Mouse (Mus musculus) kidney, adult 2 months (tissue): ENCODE measurements around the gene Rbms1. TPM values are rescaled to one million over a fixed set of nuclear protein-coding genes. Genes with fewer than 3 reads are reported as not detected.

Experiments used
- DNase-seq: peaks from one replicate; pipeline ENCODE4 v3.0.0; 2021
- H3K27ac ChIP-seq: fragments of 200-500 bp; 2 replicates; pipeline ENCODE4 v1.5.1; 2012; ENCODE audit warnings: low read depth, low read length, control low read depth, inconsistent platforms; ENCODE audit not compliant: insufficient read depth
- H3K27me3 ChIP-seq: fragments of 200-500 bp; replicated peaks from 2 replicates; pipeline ENCODE4 v1.6.1; 2012; ENCODE audit warnings: mild to moderate bottlenecking, moderate library complexity, low read length, inconsistent platforms; ENCODE audit not compliant: control insufficient read depth, insufficient read depth
- H3K36me3 ChIP-seq: fragments of 200-500 bp; 2 replicates; pipeline ENCODE4 v1.6.1; 2012; ENCODE audit warnings: mild to moderate bottlenecking, moderate library complexity, low read length, inconsistent platforms; ENCODE audit not compliant: control insufficient read depth, insufficient read depth
- H3K4me1 ChIP-seq: fragments of 200-500 bp; 2 replicates; pipeline ENCODE4 v1.6.1; 2011; ENCODE audit warnings: low read length; ENCODE audit not compliant: control insufficient read depth, insufficient read depth
- H3K4me3 ChIP-seq: fragments of 200-500 bp; 2 replicates; pipeline ENCODE4 v1.5.1; 2011; ENCODE audit warnings: mild to moderate bottlenecking, low read depth, low read length, control low read depth; ENCODE audit not compliant: insufficient read depth
- CTCF ChIP-seq: fragments of 200-500 bp; conservative IDR thresholded peaks from 2 replicates; pipeline ENCODE4 v1.5.1; 2011; ENCODE audit warnings: low read depth, mild to moderate bottlenecking, control low read depth, low read length, moderate library complexity, mixed read lengths; ENCODE audit not compliant: insufficient read depth, insufficient read length
- POLR2A ChIP-seq: fragments of 200-500 bp; IDR thresholded peaks from one replicate; pipeline ENCODE4 v1.6.1; 2011; ENCODE audit warnings: low read depth, low read length, control low read depth
- WGBS: fragments of 180-500 bp; shearing (Covaris S2); methylation state at CpG from one replicate; pipeline ENCODE4 v1.1.7; 2018; 5-methylcytosine and 5-hydroxymethylcytosine counted together
- polyA plus RNA-seq: library from polyadenylated mRNA; depleted of rRNA; stranded (reverse); fragments of >200 nt; gene quantifications from 2 replicates; pipeline ENCODE4 v1.2.3, GENCODE M21; 2012

Gene Rbms1
- polyA plus RNA-seq, 1 experiment = 73.8 TPM

DNA sequence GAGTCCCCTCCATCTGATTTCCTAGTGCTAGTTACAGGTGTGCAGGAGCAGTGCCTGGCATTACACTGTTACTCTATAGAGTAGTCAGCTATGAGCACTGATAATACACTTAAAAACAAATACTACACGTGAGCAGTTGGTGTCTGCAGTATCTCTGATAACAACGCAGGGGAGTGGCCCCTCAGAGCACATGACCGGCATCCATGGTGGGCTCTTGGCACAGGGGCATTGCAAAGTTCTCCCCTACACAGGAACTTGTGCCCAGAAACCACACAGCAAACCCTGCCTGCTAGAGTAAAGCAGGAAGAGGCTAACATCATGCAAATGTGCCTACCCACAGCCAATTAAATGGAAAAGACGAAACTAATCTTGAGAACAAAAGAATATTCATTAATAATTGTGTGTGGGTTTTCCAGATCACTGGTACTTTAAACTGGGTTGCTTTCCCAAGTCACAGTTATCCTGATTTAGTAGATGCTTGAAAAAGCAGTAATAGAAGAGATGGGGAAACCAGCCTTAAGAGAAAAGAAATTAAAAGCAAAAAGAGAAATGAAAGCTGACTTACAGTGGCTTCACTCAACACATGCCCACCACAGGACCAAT lies 94.8 kb downstream of the Rbms1 start:
- TF ChIP-seq POLR2A (no peak), CTCF (no peak)
- Histone ChIP-seq H3K27ac (no peak overlapping the region), H3K4me1 (peaks cover 23% of the 10 kb centered on the region), H3K36me3 (no peaks in the 10 kb centered on the region), H3K27me3 (no peaks in the 10 kb centered on the region), H3K4me3 (no peak overlapping the region)
- WGBS = 67% methylated on average over 4 of the region's 4 CpGs
- DNase-seq = no peak

GRCm38 (mm10) chr2:60867304-60867703 lies 95.7 kb downstream of the Rbms1 start:
- Histone ChIP-seq H3K4me3 (no peak overlapping the region), H3K36me3 (no peaks in the 10 kb centered on the region), H3K4me1 (peaks cover 23% of the 10 kb centered on the region; the same call in 1 of the 2 replicates), H3K27ac (no peak overlapping the region), H3K27me3 (no peaks in the 10 kb centered on the region)
- TF ChIP-seq CTCF = no peak
- TF ChIP-seq POLR2A = no peak
- 94% methylated on average over 8 of the region's 8 CpGs for WGBS
- no peak for DNase-seq

DNA sequence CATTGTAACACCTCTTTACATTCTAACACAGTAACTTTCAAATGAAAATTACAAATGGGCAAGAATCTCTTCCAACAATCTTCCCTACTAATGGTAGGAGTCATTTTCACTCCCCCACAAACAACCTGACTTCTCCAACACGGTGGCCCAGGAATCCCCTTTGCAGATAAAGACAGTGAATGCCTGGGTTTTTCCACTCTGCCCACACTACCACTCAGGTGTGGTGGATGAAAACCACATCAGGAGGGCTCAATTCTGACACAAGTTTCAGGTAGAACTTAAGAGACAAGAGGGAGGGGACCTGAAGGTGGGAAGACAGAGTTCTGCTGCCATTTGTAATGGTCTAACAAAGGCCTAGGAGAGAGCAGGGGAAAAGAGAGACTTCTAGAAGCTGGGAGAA lies 97.1 kb downstream of the Rbms1 start:
- Histone ChIP-seq H3K4me1 (peaks cover 19% of the 10 kb centered on the region; the same call in 1 of the 2 replicates), H3K4me3 (no peak overlapping the region), H3K27me3 (no peaks in the 10 kb centered on the region), H3K36me3 (no peaks in the 10 kb centered on the region), H3K27ac (no peak overlapping the region)
- no peak for DNase-seq
- 27% methylated on average over 1 of the region's 1 CpGs for WGBS
- TF ChIP-seq CTCF (no peak), POLR2A (no peak)

DNA sequence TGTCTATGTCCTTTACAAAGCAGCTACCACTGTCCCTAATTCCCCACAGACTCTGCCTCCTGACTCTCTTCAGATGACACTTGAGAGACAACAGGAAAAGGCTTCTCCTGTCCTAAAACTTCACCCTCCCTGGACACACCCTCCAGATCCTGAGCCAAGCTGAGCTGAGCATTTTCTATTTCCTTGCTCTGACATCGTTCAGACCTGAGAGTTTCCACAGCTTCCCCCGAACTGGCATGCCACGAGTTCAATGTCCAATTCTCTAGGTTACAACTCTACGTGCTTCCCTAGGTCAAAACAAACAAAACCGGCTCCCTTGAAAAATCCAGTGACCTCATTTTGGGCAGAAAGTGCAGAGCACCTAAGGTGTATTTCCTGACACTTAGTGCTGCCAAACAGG lies 98.0 kb downstream of the Rbms1 start:
- H3K4me1 ChIP-seq = peaks cover 19% of the 10 kb centered on the region; the same call in 1 of the 2 replicates
- DNase-seq = peak; percentile 82
- 7% methylated on average over 5 of the region's 5 CpGs for WGBS
- H3K4me3 ChIP-seq = no peak overlapping the region
- H3K27me3 ChIP-seq = no peaks in the 10 kb centered on the region
- no peak overlapping the region for H3K27ac ChIP-seq
- TF ChIP-seq CTCF (no peak), POLR2A (no peak)
- no peaks in the 10 kb centered on the region for H3K36me3 ChIP-seq

- TF ChIP-seq CTCF (no peak), POLR2A (no peak)
- no peak overlapping the region for H3K4me3 ChIP-seq
- 48% methylated on average over 5 of the region's 5 CpGs for WGBS
- H3K27me3 ChIP-seq = no peaks in the 10 kb centered on the region
- H3K27ac ChIP-seq = no peak overlapping the region
- peaks cover 18% of the 10 kb centered on the region; the same call in 1 of the 2 replicates for H3K4me1 ChIP-seq
- no peaks in the 10 kb centered on the region for H3K36me3 ChIP-seq
- no peak for DNase-seq
Measured at GRCm38 (mm10) chr2:60864256-60864795, 98.7 kb downstream of the Rbms1 start.

DNA sequence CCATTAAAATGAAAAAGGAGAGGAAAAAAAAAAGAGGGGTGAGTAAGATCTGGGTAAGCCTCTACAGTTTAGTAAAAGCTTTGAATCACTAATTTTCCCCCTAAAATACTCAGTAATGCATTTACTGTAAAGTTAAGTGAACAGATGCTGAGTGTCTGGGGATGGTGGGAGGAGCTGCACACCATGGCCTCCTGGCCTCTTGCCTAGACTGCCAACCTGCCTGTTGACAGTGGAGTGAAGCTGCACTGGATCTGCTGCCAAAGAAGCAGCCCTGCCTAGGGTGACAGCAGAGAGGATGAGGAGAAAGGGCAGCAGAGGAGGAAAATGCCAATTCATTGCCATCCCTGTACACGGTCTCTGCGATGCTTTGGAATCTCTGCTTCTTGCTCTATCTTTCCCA lies 99.2 kb downstream of the Rbms1 start:
- 60% methylated on average over 2 of the region's 2 CpGs for WGBS
- Histone ChIP-seq H3K4me3 (no peak overlapping the region), H3K27ac (no peak overlapping the region), H3K27me3 (no peaks in the 10 kb centered on the region), H3K4me1 (peaks cover 17% of the 10 kb centered on the region; the same call in 1 of the 2 replicates), H3K36me3 (no peaks in the 10 kb centered on the region)
- TF ChIP-seq POLR2A (no peak), CTCF (no peak)
- DNase-seq = peak; percentile 72

DNA sequence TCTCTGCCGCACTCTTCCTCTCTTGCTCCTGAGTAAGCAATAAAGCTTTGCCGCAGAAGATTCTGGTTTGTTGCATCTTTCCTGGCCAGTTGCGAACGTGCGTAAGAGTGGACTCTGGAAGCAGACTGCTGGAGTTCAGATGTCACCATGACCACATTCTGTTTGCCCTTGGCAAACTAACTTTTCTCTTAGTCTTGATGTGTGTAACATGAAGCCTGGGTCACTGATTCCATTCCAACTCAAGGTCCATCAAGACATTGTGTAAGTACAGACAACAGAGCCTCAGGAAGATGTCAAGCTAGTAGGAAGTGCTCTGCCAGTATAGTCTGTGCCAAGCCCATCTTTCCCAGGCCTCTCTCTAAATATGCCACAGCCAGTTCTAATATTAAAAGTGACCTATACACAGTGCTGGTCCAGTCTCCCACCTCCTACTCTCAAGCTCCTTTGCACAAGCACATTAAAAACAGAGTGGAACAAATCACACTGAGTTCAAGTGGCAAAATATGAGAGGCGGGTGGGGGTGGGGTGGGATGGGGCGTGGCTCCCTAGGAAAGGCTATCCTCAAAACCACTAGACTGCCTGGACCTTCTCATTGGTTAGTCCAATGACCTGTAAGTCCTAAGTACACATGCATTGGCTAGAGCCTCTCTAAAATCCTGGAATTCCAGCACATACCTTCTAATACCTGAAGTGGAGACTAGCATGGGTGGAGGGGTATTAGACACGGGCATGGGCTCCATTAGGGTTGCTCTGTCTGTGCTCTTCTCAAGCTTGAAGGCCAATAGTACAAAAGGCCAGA lies 99.9 kb downstream of the Rbms1 start:
- Histone ChIP-seq H3K36me3 (no peaks in the 10 kb centered on the region), H3K4me1 (peaks cover 19% of the 10 kb centered on the region; the same call in 1 of the 2 replicates), H3K27ac (no peak overlapping the region), H3K4me3 (no peak overlapping the region), H3K27me3 (no peaks in the 10 kb centered on the region)
- DNase-seq = no peak
- TF ChIP-seq POLR2A (no peak), CTCF (no peak)
- WGBS = 83% methylated on average over 8 of the region's 8 CpGs
